Comparison of ENCODE assay signal across 8 mouse cellular contexts in the genomic region with DNA sequence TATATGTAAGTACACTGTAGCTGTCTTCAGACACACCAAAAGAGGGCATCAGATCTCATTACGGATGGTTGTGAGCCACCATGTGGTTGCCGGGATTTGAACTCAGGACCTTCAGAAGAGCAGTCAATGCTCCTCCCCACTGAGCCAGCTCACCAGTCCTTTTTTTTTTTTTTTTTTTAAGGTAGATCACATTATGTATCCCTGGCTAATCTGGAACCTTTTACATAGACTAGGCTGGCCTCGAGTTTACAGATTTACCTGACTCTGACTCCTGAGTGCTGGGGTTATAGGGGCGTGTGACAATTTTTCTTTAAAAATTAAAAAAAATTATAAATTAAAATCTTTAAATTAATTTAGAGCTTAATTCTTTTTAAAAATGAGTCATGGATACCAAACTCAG. TPM values are rescaled to one million over a fixed set of nuclear protein-coding genes. Genes with fewer than 3 reads are reported as not detected.
A peak's percentile ranks its signal among the peaks of the same experiment; 100 is the strongest.
DNase-seq lines count a peak whose midpoint lies in the region; ATAC-seq and TF ChIP-seq lines count a peak whose summit lies in the region.
"Not testable (repeated sequence)": the region's sequence is repeated elsewhere in the genome, so short reads cannot be mapped to it uniquely, and the experiment has no call there.

No protein-coding gene starts in this region.

- not testable (repeated sequence) for TF ChIP-seq EP300 in stomach, postnatal 0 days (optimal IDR thresholded peaks at IDR 0.05)

- H3K27ac ChIP-seq in embryonic facial prominence, embryonic 12.5 days; forebrain, embryonic 13.5 days; heart, embryonic 16.5 days (ENCODE audit: low read length); intestine, embryonic 15.5 days; limb, embryonic 10.5 days; liver, embryonic 13.5 days; midbrain, embryonic 10.5 days (replicated peaks); stomach, postnatal 0 days (replicated peaks): not testable (repeated sequence)

- peaks cover 42% of the 10 kb centered on the region for H3K4me1 ChIP-seq in embryonic facial prominence, embryonic 12.5 days
- H3K4me1 ChIP-seq in forebrain, embryonic 13.5 days: peaks cover 50% of the 10 kb centered on the region
- peaks cover 41% of the 10 kb centered on the region for H3K4me1 ChIP-seq in heart, embryonic 16.5 days (ENCODE audit: control insufficient read depth, insufficient read depth, low read length)
- peaks cover 27% of the 10 kb centered on the region for H3K4me1 ChIP-seq in intestine, embryonic 15.5 days (replicated peaks)
- peaks cover 49% of the 10 kb centered on the region for H3K4me1 ChIP-seq in limb, embryonic 10.5 days
- peaks cover 57% of the 10 kb centered on the region for H3K4me1 ChIP-seq in liver, embryonic 13.5 days (replicated peaks)
- H3K4me1 ChIP-seq in midbrain, embryonic 10.5 days: peaks cover 57% of the 10 kb centered on the region
- not testable (repeated sequence) for H3K4me1 ChIP-seq in stomach, postnatal 0 days (replicated peaks; ENCODE audit: control insufficient read depth, insufficient read depth)

- not testable (repeated sequence) for ATAC-seq in embryonic facial prominence, embryonic 12.5 days (ENCODE audit: insufficient number of reproducible peaks, insufficient read depth, low FRiP score, low TSS enrichment); forebrain, embryonic 13.5 days; heart, embryonic 16.5 days (replicated peaks; ENCODE audit: extremely low read depth, insufficient read depth, low FRiP score); intestine, embryonic 15.5 days; liver, embryonic 13.5 days (ENCODE audit: low read depth); stomach, postnatal 0 days (ENCODE audit: low FRiP score, low TSS enrichment)

- peak overlapping the region; percentile 94 for H3K4me2 ChIP-seq in embryonic facial prominence, embryonic 12.5 days (replicated peaks)
- H3K4me2 ChIP-seq in forebrain, embryonic 13.5 days: peak overlapping the region; percentile 96
- H3K4me2 ChIP-seq in heart, embryonic 16.5 days (ENCODE audit: low read depth, low read length): peak overlapping the region; percentile 83; the same call in 1 of the 2 replicates
- peak overlapping the region; percentile 93 for H3K4me2 ChIP-seq in intestine, embryonic 15.5 days (replicated peaks)
- H3K4me2 ChIP-seq in liver, embryonic 13.5 days: peak overlapping the region; percentile 99; the same call in 1 of the 2 replicates
- peak overlapping the region; percentile 95 for H3K4me2 ChIP-seq in stomach, postnatal 0 days (replicated peaks; ENCODE audit: low read depth)

- H3K9me3 ChIP-seq in embryonic facial prominence, embryonic 12.5 days; forebrain, embryonic 13.5 days (replicated peaks); heart, embryonic 16.5 days (replicated peaks; ENCODE audit: control insufficient read depth, low read length); intestine, embryonic 15.5 days; limb, embryonic 10.5 days (replicated peaks); liver, embryonic 13.5 days (replicated peaks); midbrain, embryonic 10.5 days (replicated peaks); stomach, postnatal 0 days (ENCODE audit: control insufficient read depth, low read length): not testable (repeated sequence)

- peak overlapping the region; percentile 78; the same call in 1 of the 2 replicates for H3K4me3 ChIP-seq in embryonic facial prominence, embryonic 12.5 days
- H3K4me3 ChIP-seq in forebrain, embryonic 13.5 days; heart, embryonic 16.5 days (ENCODE audit: low read length); intestine, embryonic 15.5 days (replicated peaks); stomach, postnatal 0 days (ENCODE audit: low read depth, low read length): not testable (repeated sequence)
- peak overlapping the region; percentile 83 for H3K4me3 ChIP-seq in limb, embryonic 10.5 days
- peak overlapping the region; percentile 74; the same call in 1 of the 2 replicates for H3K4me3 ChIP-seq in liver, embryonic 13.5 days (replicated peaks)
- H3K4me3 ChIP-seq in midbrain, embryonic 10.5 days: peak overlapping the region; percentile 83; the same call in 1 of the 2 replicates

- not testable (repeated sequence) for TF ChIP-seq CTCF in stomach, postnatal 0 days (IDR thresholded peaks at IDR 0.05; ENCODE audit: low read depth)

- H3K36me3 ChIP-seq in embryonic facial prominence, embryonic 12.5 days: peaks cover 18% of the 10 kb centered on the region; the same call in 1 of the 2 replicates
- H3K36me3 ChIP-seq in forebrain, embryonic 13.5 days (ENCODE audit: poor library complexity, severe bottlenecking); heart, embryonic 16.5 days (ENCODE audit: control insufficient read depth, insufficient read depth); intestine, embryonic 15.5 days; liver, embryonic 13.5 days; stomach, postnatal 0 days (ENCODE audit: control insufficient read depth, insufficient read depth, low read length): not testable (repeated sequence)
- H3K36me3 ChIP-seq in limb, embryonic 10.5 days: peaks cover 47% of the 10 kb centered on the region
- peaks cover 36% of the 10 kb centered on the region for H3K36me3 ChIP-seq in midbrain, embryonic 10.5 days

- WGBS in embryonic facial prominence, embryonic 12.5 days: 85% methylated on average over 4 of the region's 4 CpGs
- WGBS in forebrain, embryonic 13.5 days: 82% methylated on average over 4 of the region's 4 CpGs
- 81% methylated on average over 4 of the region's 4 CpGs for WGBS in heart, embryonic 16.5 days
- WGBS in intestine, embryonic 15.5 days: 74% methylated on average over 4 of the region's 4 CpGs
- WGBS in limb, embryonic 10.5 days: 91% methylated on average over 4 of the region's 4 CpGs
- WGBS in liver, embryonic 13.5 days (ENCODE audit: insufficient replicate concordance): 76% methylated on average over 4 of the region's 4 CpGs
- 91% methylated on average over 4 of the region's 4 CpGs for WGBS in midbrain, embryonic 10.5 days
- 77% methylated on average over 4 of the region's 4 CpGs for WGBS in stomach, postnatal 0 days

- not testable (repeated sequence) for H3K27me3 ChIP-seq in embryonic facial prominence, embryonic 12.5 days; forebrain, embryonic 13.5 days; heart, embryonic 16.5 days (ENCODE audit: control insufficient read depth, insufficient read depth, low read length); intestine, embryonic 15.5 days (replicated peaks); limb, embryonic 10.5 days (ENCODE audit: low read depth, poor library complexity, severe bottlenecking); liver, embryonic 13.5 days; midbrain, embryonic 10.5 days (ENCODE audit: low read depth, poor library complexity, severe bottlenecking); stomach, postnatal 0 days (ENCODE audit: control insufficient read depth, insufficient read depth, low read length)

- H3K9ac ChIP-seq in embryonic facial prominence, embryonic 12.5 days; forebrain, embryonic 13.5 days; heart, embryonic 16.5 days (ENCODE audit: low read length); intestine, embryonic 15.5 days; liver, embryonic 13.5 days; stomach, postnatal 0 days (ENCODE audit: low read length): not testable (repeated sequence)

- not testable (repeated sequence) for DNase-seq in limb, embryonic 10.5 days (ENCODE audit: low spot score); liver, embryonic 13.5 days; midbrain, embryonic 10.5 days (ENCODE audit: low spot score); stomach, postnatal 0 days (ENCODE audit: low spot score)

RNA-seq across cellular contexts. Expression of a gene that starts 1.3 kb away (rescaled TPM):
- polyA plus RNA-seq in embryonic facial prominence, embryonic 12.5 days (2016; fragmentation: Nextera tagmentation; extraction: Ambion mirVana): 59.4 and 62.3 TPM in 2 replicates
- polyA plus RNA-seq in forebrain, embryonic 13.5 days (2015; fragmentation: Nextera tagmentation; extraction: Ambion mirVana): 31.3 and 33.2 TPM in 2 replicates
- 48.8 and 49.0 TPM in 2 replicates for polyA plus RNA-seq in heart, embryonic 16.5 days (2015; fragmentation: Nextera tagmentation; extraction: Ambion mirVana)
- 71.8 and 72.4 TPM in 2 replicates for polyA plus RNA-seq in intestine, embryonic 15.5 days (2015; fragmentation: Nextera tagmentation; extraction: Ambion mirVana)
- polyA plus RNA-seq in limb, embryonic 10.5 days (2016; fragmentation: Nextera tagmentation; extraction: Ambion mirVana): 45.5 and 52.5 TPM in 2 replicates
- polyA plus RNA-seq in liver, embryonic 13.5 days (2015; fragmentation: Nextera tagmentation; extraction: Ambion mirVana): 12.2 and 12.3 TPM in 2 replicates
- polyA plus RNA-seq in midbrain, embryonic 10.5 days (2016; fragmentation: Nextera tagmentation; extraction: Ambion mirVana): 38.7 and 40.9 TPM in 2 replicates
- 30.2 and 35.9 TPM in 2 replicates for polyA plus RNA-seq in stomach, postnatal 0 days (2015; fragmentation: Nextera tagmentation; extraction: Ambion mirVana)

RNA-seq across cellular contexts. Expression of a gene that starts 1.5 kb away (rescaled TPM):
- polyA plus RNA-seq in embryonic facial prominence, embryonic 12.5 days (2016; fragmentation: Nextera tagmentation; extraction: Ambion mirVana): 22.6 and 24.4 TPM in 2 replicates
- 8.0 and 9.4 TPM in 2 replicates for polyA plus RNA-seq in forebrain, embryonic 13.5 days (2015; fragmentation: Nextera tagmentation; extraction: Ambion mirVana)
- polyA plus RNA-seq in heart, embryonic 16.5 days (2015; fragmentation: Nextera tagmentation; extraction: Ambion mirVana): 11.4 and 15.2 TPM in 2 replicates
- 17.3 and 20.9 TPM in 2 replicates for polyA plus RNA-seq in intestine, embryonic 15.5 days (2015; fragmentation: Nextera tagmentation; extraction: Ambion mirVana)
- polyA plus RNA-seq in limb, embryonic 10.5 days (2016; fragmentation: Nextera tagmentation; extraction: Ambion mirVana): 15.7 and 17.3 TPM in 2 replicates
- polyA plus RNA-seq in liver, embryonic 13.5 days (2015; fragmentation: Nextera tagmentation; extraction: Ambion mirVana): 1.3 and 1.4 TPM in 2 replicates
- 10.6 and 10.8 TPM in 2 replicates for polyA plus RNA-seq in midbrain, embryonic 10.5 days (2016; fragmentation: Nextera tagmentation; extraction: Ambion mirVana)
- 7.3 and 8.4 TPM in 2 replicates for polyA plus RNA-seq in stomach, postnatal 0 days (2015; fragmentation: Nextera tagmentation; extraction: Ambion mirVana)
